Mouse (Mus musculus): Measurements from ENCODE around the gene Acsl5. TPM values are rescaled to one million over a fixed set of nuclear protein-coding genes. Genes with fewer than 3 reads are reported as not detected.

Acsl5 gene
- total and polyA plus RNA-seq, 3 experiments, result 8.0 to 14.7 (median 12.5) TPM

DNA sequence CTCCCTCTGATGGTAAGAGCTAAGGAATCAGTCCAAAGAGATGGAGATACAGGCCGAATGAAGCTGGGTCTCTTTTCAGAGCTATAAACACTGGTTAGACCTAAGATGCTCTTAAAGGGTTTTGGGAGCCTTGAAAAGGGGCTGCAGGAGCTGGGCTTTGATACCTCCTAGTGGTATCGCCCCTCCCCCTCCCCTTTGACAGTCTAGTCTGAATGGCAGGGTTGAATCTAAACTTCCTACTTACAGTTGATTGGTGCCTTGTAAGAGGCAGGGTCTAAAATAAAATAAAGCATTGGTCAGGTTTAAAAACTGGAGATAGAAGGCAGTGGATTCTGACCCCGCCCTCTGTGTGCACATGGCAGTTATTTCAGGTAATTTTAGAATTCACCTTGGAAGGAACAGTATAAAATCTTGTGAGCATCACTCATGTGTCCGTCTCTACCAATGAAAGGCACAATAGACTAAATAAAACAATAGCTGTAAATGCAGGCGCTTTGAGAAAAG, 2.8 kb downstream of the Acsl5 start:
- H3K27me3 ChIP-seq (ENCODE audit: control insufficient read depth, insufficient read depth, low read length), result no peaks in the 10 kb centered on the region
- TF ChIP-seq CTCF (IDR thresholded peaks at IDR 0.05) (no peak), POLR2A (IDR thresholded peaks at IDR 0.05; ENCODE audit: insufficient read depth, low read depth, low read length) (no peak), EP300 (IDR thresholded peaks at IDR 0.05; ENCODE audit: insufficient read depth, low read depth, low read length) (no peak)
- peak overlapping the region; percentile 85 for H3K4me3 ChIP-seq
- no peak overlapping the region for H3K27ac ChIP-seq
- intact Hi-C loops (cut with DNase I), result no loop called here
- no peaks in the 10 kb centered on the region for H3K79me2 ChIP-seq (replicated peaks; ENCODE audit: control insufficient read depth, insufficient read depth, low read length)
- no peak overlapping the region for H3K9ac ChIP-seq (ENCODE audit: low read depth, low read length)
- no peak for DNase-seq
- no peaks in the 10 kb centered on the region for H3K36me3 ChIP-seq (ENCODE audit: control insufficient read depth, insufficient read depth, low read length)
- 30% methylated on average over 5 of the region's 5 CpGs for WGBS
- H3K4me1 ChIP-seq (ENCODE audit: control insufficient read depth, insufficient read depth, low read length), result no peaks in the 10 kb centered on the region

GRCm38 (mm10) chr19:55256156-55256555, 4.4 kb downstream of the Acsl5 start:
- no peaks in the 10 kb centered on the region for H3K27me3 ChIP-seq (ENCODE audit: control insufficient read depth, insufficient read depth, low read length)
- H3K27ac ChIP-seq, result no peak overlapping the region
- H3K9ac ChIP-seq (ENCODE audit: low read depth, low read length), result no peak overlapping the region
- no peaks in the 10 kb centered on the region for H3K36me3 ChIP-seq (ENCODE audit: control insufficient read depth, insufficient read depth, low read length)
- H3K4me1 ChIP-seq (ENCODE audit: control insufficient read depth, insufficient read depth, low read length), result no peaks in the 10 kb centered on the region
- TF ChIP-seq POLR2A (IDR thresholded peaks at IDR 0.05; ENCODE audit: insufficient read depth, low read depth, low read length), result no peak
- no peak for TF ChIP-seq EP300 (IDR thresholded peaks at IDR 0.05; ENCODE audit: insufficient read depth, low read depth, low read length)
- no peak for TF ChIP-seq CTCF (IDR thresholded peaks at IDR 0.05)
- H3K79me2 ChIP-seq (replicated peaks; ENCODE audit: control insufficient read depth, insufficient read depth, low read length), result no peaks in the 10 kb centered on the region
- 77% methylated on average over 9 of the region's 9 CpGs for WGBS
- no peak overlapping the region for H3K4me3 ChIP-seq
- DNase-seq, result no peak
- intact Hi-C loops (cut with DNase I), result no loop called here

- no peak for DNase-seq
- intact Hi-C loops (cut with DNase I), result no loop called here
- Histone ChIP-seq H3K9ac (ENCODE audit: low read depth, low read length) (no peak overlapping the region), H3K27ac (no peak overlapping the region), H3K4me1 (ENCODE audit: control insufficient read depth, insufficient read depth, low read length) (no peaks in the 10 kb centered on the region), H3K79me2 (replicated peaks; ENCODE audit: control insufficient read depth, insufficient read depth, low read length) (no peaks in the 10 kb centered on the region), H3K36me3 (ENCODE audit: control insufficient read depth, insufficient read depth, low read length) (no peaks in the 10 kb centered on the region), H3K4me3 (no peak overlapping the region), H3K27me3 (ENCODE audit: control insufficient read depth, insufficient read depth, low read length) (no peaks in the 10 kb centered on the region)
- TF ChIP-seq POLR2A (IDR thresholded peaks at IDR 0.05; ENCODE audit: insufficient read depth, low read depth, low read length) (no peak), CTCF (IDR thresholded peaks at IDR 0.05) (no peak), EP300 (IDR thresholded peaks at IDR 0.05; ENCODE audit: insufficient read depth, low read depth, low read length) (no peak)
- 67% methylated on average over 5 of the region's 5 CpGs for WGBS
Measured at GRCm38 (mm10) chr19:55257656-55258375, 6.1 kb downstream of the Acsl5 start.

GRCm38 (mm10) chr19:55258514-55258913, 6.8 kb downstream of the Acsl5 start:
- H3K36me3 ChIP-seq (ENCODE audit: control insufficient read depth, insufficient read depth, low read length), result no peaks in the 10 kb centered on the region
- H3K79me2 ChIP-seq (replicated peaks; ENCODE audit: control insufficient read depth, insufficient read depth, low read length), result no peaks in the 10 kb centered on the region
- no peaks in the 10 kb centered on the region for H3K4me1 ChIP-seq (ENCODE audit: control insufficient read depth, insufficient read depth, low read length)
- no peak for DNase-seq
- no peak overlapping the region for H3K27ac ChIP-seq
- H3K9ac ChIP-seq (ENCODE audit: low read depth, low read length), result no peak overlapping the region
- no peaks in the 10 kb centered on the region for H3K27me3 ChIP-seq (ENCODE audit: control insufficient read depth, insufficient read depth, low read length)
- WGBS, result 78% methylated on average over 5 of the region's 5 CpGs
- H3K4me3 ChIP-seq, result no peak overlapping the region
- intact Hi-C loops (cut with DNase I), result no loop called here
- TF ChIP-seq CTCF (IDR thresholded peaks at IDR 0.05), result no peak
- TF ChIP-seq EP300 (IDR thresholded peaks at IDR 0.05; ENCODE audit: insufficient read depth, low read depth, low read length), result no peak
- TF ChIP-seq POLR2A (IDR thresholded peaks at IDR 0.05; ENCODE audit: insufficient read depth, low read depth, low read length), result no peak

DNA sequence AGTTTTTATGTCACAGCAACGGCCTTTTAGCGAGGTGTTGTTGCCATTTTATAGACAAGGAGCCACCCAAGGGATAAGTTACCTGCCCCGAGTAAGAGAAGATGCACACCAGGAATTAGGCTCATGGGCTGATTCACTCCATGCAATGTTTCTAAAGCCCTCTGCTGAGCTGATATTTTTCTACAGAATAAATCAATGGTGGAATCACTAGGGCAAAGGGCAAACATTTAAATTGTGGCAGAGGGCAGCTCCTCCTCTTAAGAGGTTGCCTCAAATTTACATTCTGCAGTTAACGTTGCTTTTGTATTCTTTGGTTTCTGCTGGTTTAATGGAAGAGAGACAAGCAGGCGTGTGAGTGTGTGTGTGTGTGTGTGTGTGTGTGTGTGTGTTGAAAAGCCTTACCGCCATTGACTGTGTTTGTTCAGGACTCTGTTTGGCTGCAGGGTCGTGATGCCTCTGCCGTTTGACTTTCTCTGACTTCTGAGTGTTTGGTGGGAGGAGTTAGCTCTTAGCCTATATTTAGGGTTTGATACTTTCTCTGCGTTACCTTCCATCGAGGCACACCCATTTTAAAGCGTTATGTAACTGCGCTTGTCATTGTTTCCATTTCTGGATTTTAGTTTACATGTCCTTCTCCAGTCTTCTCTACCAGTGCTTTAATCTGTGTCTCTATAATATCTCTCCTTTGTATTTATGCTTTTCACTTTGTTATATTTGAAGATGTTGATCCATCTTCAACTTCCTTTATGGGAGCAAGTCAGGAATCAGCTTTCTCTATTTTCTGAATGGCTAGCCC, 8.8 kb downstream of the Acsl5 start:
- 67% methylated on average over 12 of the region's 12 CpGs for WGBS
- no peak for TF ChIP-seq POLR2A (IDR thresholded peaks at IDR 0.05; ENCODE audit: insufficient read depth, low read depth, low read length)
- no peak for TF ChIP-seq EP300 (IDR thresholded peaks at IDR 0.05; ENCODE audit: insufficient read depth, low read depth, low read length)
- no peak for TF ChIP-seq CTCF (IDR thresholded peaks at IDR 0.05)
- H3K27me3 ChIP-seq (ENCODE audit: control insufficient read depth, insufficient read depth, low read length), result no peaks in the 10 kb centered on the region
- intact Hi-C loops (cut with DNase I), result no loop called here
- H3K4me3 ChIP-seq, result no peak overlapping the region
- no peak overlapping the region for H3K9ac ChIP-seq (ENCODE audit: low read depth, low read length)
- no peak overlapping the region for H3K27ac ChIP-seq
- no peaks in the 10 kb centered on the region for H3K4me1 ChIP-seq (ENCODE audit: control insufficient read depth, insufficient read depth, low read length)
- H3K79me2 ChIP-seq (replicated peaks; ENCODE audit: control insufficient read depth, insufficient read depth, low read length), result no peaks in the 10 kb centered on the region
- no peaks in the 10 kb centered on the region for H3K36me3 ChIP-seq (ENCODE audit: control insufficient read depth, insufficient read depth, low read length)
- DNase-seq, result no peak

- intact Hi-C loops (cut with DNase I), result no loop called here
- H3K9ac ChIP-seq (ENCODE audit: low read depth, low read length), result no peak overlapping the region
- no peaks in the 10 kb centered on the region; the same call in 1 of the 2 replicates for H3K4me1 ChIP-seq (ENCODE audit: control insufficient read depth, insufficient read depth, low read length)
- no peak overlapping the region for H3K4me3 ChIP-seq
- WGBS, result 70% methylated on average over 3 of the region's 3 CpGs
- no peak for DNase-seq
- H3K27ac ChIP-seq, result no peak overlapping the region
- TF ChIP-seq POLR2A (IDR thresholded peaks at IDR 0.05; ENCODE audit: insufficient read depth, low read depth, low read length), result no peak
- no peak for TF ChIP-seq CTCF (IDR thresholded peaks at IDR 0.05)
- no peak for TF ChIP-seq EP300 (IDR thresholded peaks at IDR 0.05; ENCODE audit: insufficient read depth, low read depth, low read length)
- H3K27me3 ChIP-seq (ENCODE audit: control insufficient read depth, insufficient read depth, low read length), result no peaks in the 10 kb centered on the region
- H3K36me3 ChIP-seq (ENCODE audit: control insufficient read depth, insufficient read depth, low read length), result no peaks in the 10 kb centered on the region
- no peaks in the 10 kb centered on the region for H3K79me2 ChIP-seq (replicated peaks; ENCODE audit: control insufficient read depth, insufficient read depth, low read length)
Measured at GRCm38 (mm10) chr19:55265269-55265668, 13.5 kb downstream of the Acsl5 start.

Data from heart, adult 2 months (tissue).